Mouse (Mus musculus): ENCODE data around the gene U2af2. TPM values are rescaled to one million over a fixed set of nuclear protein-coding genes. Genes with fewer than 3 reads are reported as not detected.
A peak's percentile ranks its signal among the peaks of the same experiment; 100 is the strongest.

U2af2 gene
- polyA plus RNA-seq, 1 experiment from 2014 or later = 49.2 TPM

- Histone ChIP-seq H3K36me3 (ENCODE audit: control insufficient read depth, insufficient read depth, low read length) (peaks cover 18% of the 10 kb centered on the region), H3K4me2 (replicated peaks; ENCODE audit: low read depth) (peak overlapping the region; percentile 85), H3K4me1 (replicated peaks; ENCODE audit: control insufficient read depth, insufficient read depth) (0 out of 2 replicates have a peak, but pooled peaks cover 2% of the 10 kb centered on the region), H3K9ac (ENCODE audit: low read length) (peak overlapping the region; percentile 99), H3K27me3 (ENCODE audit: control insufficient read depth, insufficient read depth, low read length) (no peaks in the 10 kb centered on the region), H3K27ac (replicated peaks) (peak overlapping the region; percentile 98), H3K9me3 (ENCODE audit: control insufficient read depth, low read length) (no peaks in the 10 kb centered on the region), H3K4me3 (ENCODE audit: low read depth, low read length) (peak overlapping the region; percentile 99)
- ATAC-seq (ENCODE audit: low FRiP score, low TSS enrichment) (no peak), DNase-seq (ENCODE audit: low spot score) (peak; percentile 33)
- WGBS = 35% methylated on average over 6 of the region's 6 CpGs
- TF ChIP-seq EP300 (optimal IDR thresholded peaks at IDR 0.05) (no peak), CTCF (IDR thresholded peaks at IDR 0.05; ENCODE audit: low read depth) (peak; percentile 32)
Measured at GRCm38 (mm10) chr7:5081241-5081640, 19.3 kb downstream of the U2af2 start.

- TF ChIP-seq EP300 (optimal IDR thresholded peaks at IDR 0.05) (no peak), CTCF (IDR thresholded peaks at IDR 0.05; ENCODE audit: low read depth) (no peak)
- no peaks in the 10 kb centered on the region for H3K27me3 ChIP-seq (ENCODE audit: control insufficient read depth, insufficient read depth, low read length)
- ATAC-seq (ENCODE audit: low FRiP score, low TSS enrichment) (peak; percentile 59), DNase-seq (ENCODE audit: low spot score) (peak; percentile 57)
- no peak overlapping the region for H3K9ac ChIP-seq (ENCODE audit: low read length)
- 0 out of 2 replicates have a peak, but pooled peaks cover 2% of the 10 kb centered on the region for H3K4me1 ChIP-seq (replicated peaks; ENCODE audit: control insufficient read depth, insufficient read depth)
- H3K36me3 ChIP-seq (ENCODE audit: control insufficient read depth, insufficient read depth, low read length) = peaks cover 11% of the 10 kb centered on the region
- 72% methylated on average over 2 of the region's 2 CpGs for WGBS
- no peaks in the 10 kb centered on the region for H3K9me3 ChIP-seq (ENCODE audit: control insufficient read depth, low read length)
- H3K4me3 ChIP-seq (ENCODE audit: low read depth, low read length) = no peak overlapping the region
- peak overlapping the region; percentile 85 for H3K4me2 ChIP-seq (replicated peaks; ENCODE audit: low read depth)
- H3K27ac ChIP-seq (replicated peaks) = peak overlapping the region; percentile 49
Measured at GRCm38 (mm10) chr7:5081939-5082338, 20.0 kb downstream of the U2af2 start.

- ATAC-seq (ENCODE audit: low FRiP score, low TSS enrichment) = no peak
- H3K36me3 ChIP-seq (ENCODE audit: control insufficient read depth, insufficient read depth, low read length) = peaks cover 6% of the 10 kb centered on the region; the same call in 1 of the 2 replicates
- WGBS = 83% methylated on average over 18 of the region's 18 CpGs
- DNase-seq (ENCODE audit: low spot score) = no peak
- H3K9ac ChIP-seq (ENCODE audit: low read length) = 0 out of 2 replicates have a peak overlapping the region, but pooled peaks have one; percentile 4
- no peaks in the 10 kb centered on the region for H3K27me3 ChIP-seq (ENCODE audit: control insufficient read depth, insufficient read depth, low read length)
- H3K9me3 ChIP-seq (ENCODE audit: control insufficient read depth, low read length) = no peaks in the 10 kb centered on the region
- no peak overlapping the region for H3K4me3 ChIP-seq (ENCODE audit: low read depth, low read length)
- TF ChIP-seq EP300 (optimal IDR thresholded peaks at IDR 0.05) (no peak), CTCF (IDR thresholded peaks at IDR 0.05; ENCODE audit: low read depth) (no peak)
- 0 out of 2 replicates have a peak, but pooled peaks cover 2% of the 10 kb centered on the region for H3K4me1 ChIP-seq (replicated peaks; ENCODE audit: control insufficient read depth, insufficient read depth)
- no peak overlapping the region for H3K27ac ChIP-seq (replicated peaks)
- no peak overlapping the region for H3K4me2 ChIP-seq (replicated peaks; ENCODE audit: low read depth)
Measured at GRCm38 (mm10) chr7:5083325-5084105, 21.6 kb downstream of the U2af2 start.

GRCm38 (mm10) chr7:5085512-5085911 lies 23.6 kb downstream of the U2af2 start:
- Histone ChIP-seq H3K9ac (ENCODE audit: low read length) (no peak overlapping the region), H3K9me3 (ENCODE audit: control insufficient read depth, low read length) (no peaks in the 10 kb centered on the region), H3K4me3 (ENCODE audit: low read depth, low read length) (no peak overlapping the region), H3K27me3 (ENCODE audit: control insufficient read depth, insufficient read depth, low read length) (no peaks in the 10 kb centered on the region), H3K4me2 (replicated peaks; ENCODE audit: low read depth) (no peak overlapping the region), H3K36me3 (ENCODE audit: control insufficient read depth, insufficient read depth, low read length) (peaks cover 11% of the 10 kb centered on the region), H3K27ac (replicated peaks) (no peak overlapping the region), H3K4me1 (replicated peaks; ENCODE audit: control insufficient read depth, insufficient read depth) (0 out of 2 replicates have a peak, but pooled peaks cover 2% of the 10 kb centered on the region)
- DNase-seq (ENCODE audit: low spot score) = no peak
- ATAC-seq (ENCODE audit: low FRiP score, low TSS enrichment) = no peak
- TF ChIP-seq CTCF (IDR thresholded peaks at IDR 0.05; ENCODE audit: low read depth) (no peak), EP300 (optimal IDR thresholded peaks at IDR 0.05) (no peak)
- WGBS = 85% methylated on average over 1 of the region's 1 CpGs

- no peaks in the 10 kb centered on the region for H3K4me1 ChIP-seq (replicated peaks; ENCODE audit: control insufficient read depth, insufficient read depth)
- no peak overlapping the region for H3K27ac ChIP-seq (replicated peaks)
- ATAC-seq (ENCODE audit: low FRiP score, low TSS enrichment) (no peak), DNase-seq (ENCODE audit: low spot score) (no peak)
- peaks cover 13% of the 10 kb centered on the region for H3K36me3 ChIP-seq (ENCODE audit: control insufficient read depth, insufficient read depth, low read length)
- no peak overlapping the region for H3K4me3 ChIP-seq (ENCODE audit: low read depth, low read length)
- H3K9me3 ChIP-seq (ENCODE audit: control insufficient read depth, low read length) = no peaks in the 10 kb centered on the region
- no peak overlapping the region for H3K9ac ChIP-seq (ENCODE audit: low read length)
- TF ChIP-seq EP300 (optimal IDR thresholded peaks at IDR 0.05) = no peak
- TF ChIP-seq CTCF (IDR thresholded peaks at IDR 0.05; ENCODE audit: low read depth) = no peak
- no peak overlapping the region for H3K4me2 ChIP-seq (replicated peaks; ENCODE audit: low read depth)
- WGBS = 75% methylated on average over 5 of the region's 5 CpGs
- H3K27me3 ChIP-seq (ENCODE audit: control insufficient read depth, insufficient read depth, low read length) = no peaks in the 10 kb centered on the region
Measured at GRCm38 (mm10) chr7:5086921-5087440, 25.0 kb downstream of the U2af2 start.

GRCm38 (mm10) chr7:5087886-5088285 lies 25.9 kb downstream of the U2af2 start:
- Histone ChIP-seq H3K27ac (replicated peaks) (no peak overlapping the region), H3K9me3 (ENCODE audit: control insufficient read depth, low read length) (no peaks in the 10 kb centered on the region), H3K4me1 (replicated peaks; ENCODE audit: control insufficient read depth, insufficient read depth) (no peaks in the 10 kb centered on the region), H3K4me3 (ENCODE audit: low read depth, low read length) (no peak overlapping the region), H3K4me2 (replicated peaks; ENCODE audit: low read depth) (no peak overlapping the region), H3K36me3 (ENCODE audit: control insufficient read depth, insufficient read depth, low read length) (peaks cover 20% of the 10 kb centered on the region), H3K27me3 (ENCODE audit: control insufficient read depth, insufficient read depth, low read length) (no peaks in the 10 kb centered on the region), H3K9ac (ENCODE audit: low read length) (no peak overlapping the region)
- no peak for TF ChIP-seq CTCF (IDR thresholded peaks at IDR 0.05; ENCODE audit: low read depth)
- no peak for TF ChIP-seq EP300 (optimal IDR thresholded peaks at IDR 0.05)
- 67% methylated on average over 4 of the region's 4 CpGs for WGBS
- ATAC-seq (ENCODE audit: low FRiP score, low TSS enrichment) = peak; percentile 63
- DNase-seq (ENCODE audit: low spot score) = no peak
